Mouse (Mus musculus) MEL (cell line): ENCODE measurements around the gene Aplp2. TPM values are rescaled to one million over a fixed set of nuclear protein-coding genes. Genes with fewer than 3 reads are reported as not detected.

Experiments used
- DNase-seq: peaks from one replicate; pipeline ENCODE4 v3.0.0; 2011; ENCODE audit warnings: low read depth, low spot score
- H3K27ac ChIP-seq: 2 replicates; pipeline ENCODE4 v1.5.1; 2012; ENCODE audit warnings: low read depth, mild to moderate bottlenecking, control low read depth, low read length, moderate library complexity; ENCODE audit not compliant: control insufficient read depth
- H3K27me3 ChIP-seq, 2 experiments: fragments of 150-350 bp in 1 of 2; sonication (generic) in 1 of 2; 2 replicates each; pipeline ENCODE4 v1.6.1; 2012; ENCODE audit warnings: low read length in 2 of 2, mild to moderate bottlenecking in 2 of 2, improper control_type of control experiment in 1 of 2, moderate library complexity in 1 of 2; ENCODE audit not compliant: insufficient read depth in 2 of 2, control insufficient read depth in 1 of 2
- H3K36me3 ChIP-seq, 2 experiments: 2 replicates each; pipeline ENCODE4 v1.6.1; 2012 to 2014; ENCODE audit warnings: low read length in 2 of 2, improper control_type of control experiment in 1 of 2, inconsistent platforms in 1 of 2, mild to moderate bottlenecking in 1 of 2; ENCODE audit not compliant: insufficient read depth in 2 of 2, control insufficient read depth in 1 of 2
- H3K4me1 ChIP-seq, 2 experiments: fragments of 150-350 bp in 1 of 2; sonication (generic) in 1 of 2; 2 replicates each; pipeline ENCODE4 v1.6.1; 2012; ENCODE audit warnings: low read length in 2 of 2, improper control_type of control experiment in 1 of 2, mild to moderate bottlenecking in 1 of 2; ENCODE audit not compliant: insufficient read depth in 2 of 2, control insufficient read depth in 1 of 2
- H3K4me3 ChIP-seq, 2 experiments: fragments of 150-350 bp in 1 of 2; sonication (generic) in 1 of 2; 2 replicates each; pipeline ENCODE4 v1.5.1; 2012; ENCODE audit warnings: low read depth in 2 of 2, low read length in 2 of 2, mild to moderate bottlenecking in 2 of 2, moderate library complexity in 2 of 2, control low read depth in 1 of 2, improper control_type of control experiment in 1 of 2; ENCODE audit not compliant: control insufficient read depth in 1 of 2, insufficient read depth in 1 of 2
- H3K79me2 ChIP-seq: 2 replicates; pipeline ENCODE4 v1.6.1; 2012; ENCODE audit warnings: mild to moderate bottlenecking, low read length, moderate library complexity; ENCODE audit not compliant: control insufficient read depth, poor library complexity, insufficient read depth
- H3K9ac ChIP-seq: 2 replicates; pipeline ENCODE4 v1.6.1; 2012; ENCODE audit warnings: low read depth, mild to moderate bottlenecking, control low read depth, low read length, moderate library complexity; ENCODE audit not compliant: control insufficient read depth, poor library complexity, severe bottlenecking
- H3K9me3 ChIP-seq: fragments of 150-350 bp; sonication (generic); replicated peaks from 2 replicates; pipeline ENCODE4 v1.6.1; 2012; ENCODE audit warnings: mild to moderate bottlenecking, low read length, improper control_type of control experiment, moderate library complexity; ENCODE audit not compliant: insufficient read depth
- CTCF ChIP-seq, 3 experiments: IDR thresholded peaks in 2 of 3; conservative IDR thresholded peaks in 1 of 3; 2 replicates each; pipeline ENCODE4 v1.5.1; 2011 to 2012; ENCODE audit warnings: low read length in 3 of 3, low read depth in 2 of 3, mild to moderate bottlenecking in 2 of 3, improper control_type of control experiment in 1 of 3, inconsistent platforms in 1 of 3, mixed read lengths in 1 of 3, moderate library complexity in 1 of 3; ENCODE audit not compliant: control insufficient read depth in 1 of 3, insufficient read depth in 1 of 3, poor library complexity in 1 of 3, severe bottlenecking in 1 of 3
- E2F4 ChIP-seq: IDR thresholded peaks from 2 replicates; pipeline ENCODE4 v1.6.1; 2011; ENCODE audit warnings: low read depth, low read length, improper control_type of control experiment, borderline replicate concordance
- ELF1 ChIP-seq: IDR thresholded peaks from 2 replicates; pipeline ENCODE4 v1.6.1; 2014; ENCODE audit warnings: low read depth, mild to moderate bottlenecking, inconsistent platforms, low read length, improper control_type of control experiment, moderate library complexity
- EP300 ChIP-seq, 2 experiments: IDR thresholded peaks; 2 replicates each; pipeline ENCODE4 v1.6.1; 2011; ENCODE audit warnings: improper control_type of control experiment in 2 of 2, low read length in 2 of 2, low read depth in 1 of 2, mild to moderate bottlenecking in 1 of 2
- ETS1 ChIP-seq: IDR thresholded peaks from 2 replicates; pipeline ENCODE4 v1.6.1; 2012; ENCODE audit warnings: low read depth, mild to moderate bottlenecking, inconsistent platforms, low read length, improper control_type of control experiment, moderate library complexity
- GABPA ChIP-seq: IDR thresholded peaks from 2 replicates; pipeline ENCODE4 v1.6.1; 2012; ENCODE audit warnings: low read depth, mild to moderate bottlenecking, inconsistent platforms, low read length, improper control_type of control experiment, moderate library complexity
- HCFC1 ChIP-seq: IDR thresholded peaks from 2 replicates; pipeline ENCODE4 v1.6.1; 2012; ENCODE audit warnings: low read depth, mild to moderate bottlenecking, inconsistent platforms, low read length, improper control_type of control experiment, moderate library complexity
- JUND ChIP-seq: IDR thresholded peaks from 2 replicates; pipeline ENCODE4 v1.6.1; 2011; ENCODE audit warnings: low read depth, mild to moderate bottlenecking, improper control_type of control experiment, low read length
- MAX ChIP-seq: IDR thresholded peaks from 2 replicates; pipeline ENCODE4 v1.6.1; 2011; ENCODE audit warnings: low read length, improper control_type of control experiment
- MAZ ChIP-seq: IDR thresholded peaks from 2 replicates; pipeline ENCODE4 v1.6.1; 2012; ENCODE audit warnings: low read depth, mild to moderate bottlenecking, inconsistent platforms, low read length, improper control_type of control experiment
- MXI1 ChIP-seq: IDR thresholded peaks from 2 replicates; pipeline ENCODE4 v1.6.1; 2011; ENCODE audit warnings: mild to moderate bottlenecking, low read depth, low read length, improper control_type of control experiment
- MYB ChIP-seq: IDR thresholded peaks from 2 replicates; pipeline ENCODE4 v1.6.1; 2011; ENCODE audit warnings: mild to moderate bottlenecking, low read depth, low read length, improper control_type of control experiment
- MYC ChIP-seq: IDR thresholded peaks from 2 replicates; pipeline ENCODE4 v1.6.1; 2011; ENCODE audit warnings: low read depth, mild to moderate bottlenecking, low read length, improper control_type of control experiment, moderate library complexity
- NELFE ChIP-seq: IDR thresholded peaks from 2 replicates; pipeline ENCODE4 v1.6.1; 2011; ENCODE audit warnings: low read depth, low read length, improper control_type of control experiment
- POLR2A ChIP-seq, 2 experiments: IDR thresholded peaks; 2 replicates each; pipeline ENCODE4 v1.6.1; 2011 to 2012; ENCODE audit warnings: low read length in 2 of 2, mild to moderate bottlenecking in 2 of 2, control low read depth in 1 of 2, improper control_type of control experiment in 1 of 2, low read depth in 1 of 2, moderate library complexity in 1 of 2; ENCODE audit not compliant: control insufficient read depth in 1 of 2, insufficient read depth in 1 of 2, poor library complexity in 1 of 2
- POLR2AphosphoS2 ChIP-seq: IDR thresholded peaks from 2 replicates; pipeline ENCODE4 v1.6.1; 2011; ENCODE audit warnings: low read length, improper control_type of control experiment
- POLR2AphosphoS5 ChIP-seq: IDR thresholded peaks from 2 replicates; pipeline ENCODE4 v1.6.1; 2012; ENCODE audit warnings: low read depth, borderline replicate concordance, mild to moderate bottlenecking, inconsistent platforms, low read length, moderate library complexity, mixed read lengths
- RAD21 ChIP-seq: IDR thresholded peaks from 2 replicates; pipeline ENCODE4 v1.6.1; 2011; ENCODE audit warnings: mild to moderate bottlenecking, low read depth, low read length, improper control_type of control experiment
- RCOR1 ChIP-seq: IDR thresholded peaks from 2 replicates; pipeline ENCODE4 v1.6.1; 2012; ENCODE audit warnings: low read depth, mild to moderate bottlenecking, inconsistent platforms, low read length, improper control_type of control experiment
- SMC3 ChIP-seq: IDR thresholded peaks from 2 replicates; pipeline ENCODE4 v1.6.1; 2011; ENCODE audit warnings: low read depth, low read length, improper control_type of control experiment
- TBP ChIP-seq: IDR thresholded peaks from 2 replicates; pipeline ENCODE4 v1.8.0; 2011; ENCODE audit warnings: low read depth, low read length, improper control_type of control experiment
- UBTF ChIP-seq: IDR thresholded peaks from 2 replicates; pipeline ENCODE4 v1.6.1; 2012; ENCODE audit warnings: low read depth, mild to moderate bottlenecking, inconsistent platforms, low read length, improper control_type of control experiment, moderate library complexity, borderline replicate concordance; ENCODE audit not compliant: insufficient read depth
- USF2 ChIP-seq, 2 experiments: IDR thresholded peaks; 2 replicates each; pipeline ENCODE4 v1.6.1; 2011 to 2012; ENCODE audit warnings: improper control_type of control experiment in 2 of 2, low read length in 2 of 2, borderline replicate concordance in 1 of 2, inconsistent platforms in 1 of 2, low read depth in 1 of 2, mild to moderate bottlenecking in 1 of 2; ENCODE audit not compliant: insufficient read depth in 1 of 2
- ZKSCAN1 ChIP-seq: IDR thresholded peaks from 2 replicates; pipeline ENCODE4 v1.6.1; 2012; ENCODE audit warnings: low read depth, mild to moderate bottlenecking, inconsistent platforms, low read length, improper control_type of control experiment, moderate library complexity
- ZMIZ1 ChIP-seq: IDR thresholded peaks from 2 replicates; pipeline ENCODE4 v1.6.1; 2012; ENCODE audit warnings: low read depth, mild to moderate bottlenecking, inconsistent platforms, low read length, improper control_type of control experiment, moderate library complexity
- ZNF384 ChIP-seq: IDR thresholded peaks from 2 replicates; pipeline ENCODE4 v1.6.1; 2012; ENCODE audit warnings: low read depth, mild to moderate bottlenecking, inconsistent platforms, low read length, improper control_type of control experiment
- polyA plus RNA-seq, 2 experiments: library from polyadenylated mRNA; stranded (reverse) in 1 of 2; unstranded in 1 of 2; fragments of >175 nt in 1 of 2; fragments of >200 nt in 1 of 2; gene quantifications; 2 replicates each; pipeline versions ENCODE4 v1.2.1 to v1.2.4; 2012; ENCODE audit warnings: low replicate concordance in 2 of 2, low read depth in 1 of 2; ENCODE audit not compliant: insufficient read length in 2 of 2, insufficient read depth in 1 of 2, missing spikeins in 1 of 2
- total RNA-seq: library from RNA; depleted of rRNA; stranded (reverse); fragments of 300-350 nt; gene quantifications from 2 replicates; pipeline ENCODE4 v1.2.3, GENCODE M21; 2012

Aplp2 gene
- total and polyA plus RNA-seq, 3 experiments = 37.6 to 60.6 TPM; not detected in 1

- no peak overlapping the region for H3K9ac ChIP-seq
- H3K36me3 ChIP-seq = peaks cover 0 to 15% of the 10 kb centered on the region in 2 experiments; a peak in 2 of 4 replicates
- H3K79me2 ChIP-seq = no peaks in the 10 kb centered on the region
- no peak overlapping the region for H3K27ac ChIP-seq
- no peak for TF ChIP-seq ZKSCAN1
- TF ChIP-seq HCFC1 = no peak
- no peak for TF ChIP-seq ETS1
- TF ChIP-seq EP300 (IDR thresholded peaks at IDR 0.05; ENCODE audit: low read depth in 1 of 2, low read length in 2 of 2) = no peak
- TF ChIP-seq CTCF (IDR thresholded peaks at IDR 0.05 in 2 of 3, conservative IDR thresholded peaks at IDR 0.05 in 1 of 3; ENCODE audit: control insufficient read depth in 1 of 3, insufficient read depth in 1 of 3, low read depth in 2 of 3, low read length in 3 of 3, poor library complexity in 1 of 3, severe bottlenecking in 1 of 3) = no peak
- TF ChIP-seq E2F4 = no peak
- no peak for TF ChIP-seq JUND
- no peak for TF ChIP-seq SMC3
- no peak for TF ChIP-seq ZNF384
- no peak for TF ChIP-seq MYB
- TF ChIP-seq MYC = no peak
- no peak for TF ChIP-seq USF2 (IDR thresholded peaks at IDR 0.05; ENCODE audit: borderline replicate concordance in 1 of 2, insufficient read depth in 1 of 2, low read depth in 1 of 2, low read length in 2 of 2)
- TF ChIP-seq MAX = no peak
- no peak for TF ChIP-seq POLR2AphosphoS2
- TF ChIP-seq NELFE = no peak
- no peak for TF ChIP-seq POLR2A (IDR thresholded peaks at IDR 0.05; ENCODE audit: control insufficient read depth in 1 of 2, insufficient read depth in 1 of 2, low read depth in 1 of 2, low read length in 2 of 2, poor library complexity in 1 of 2)
- TF ChIP-seq RAD21 = no peak
- no peak for TF ChIP-seq ZMIZ1
- TF ChIP-seq, all 39 proteins: peak for 0
- H3K27me3 ChIP-seq = no peaks in the 10 kb centered on the region
- no peaks in the 10 kb centered on the region for H3K9me3 ChIP-seq
- no peak for DNase-seq
- peaks cover 8 to 20% of the 10 kb centered on the region in 2 experiments; a peak in 3 of 4 replicates for H3K4me1 ChIP-seq
- H3K4me3 ChIP-seq = no peak overlapping the region
Observed at GRCm38 (mm10) chr9:31221170-31221569, 9.6 kb upstream of the Aplp2 start.

- no peaks in the 10 kb centered on the region for H3K79me2 ChIP-seq
- peak; percentile 75 for DNase-seq
- TF ChIP-seq HCFC1 (no peak), CTCF (IDR thresholded peaks at IDR 0.05 in 2 of 3, conservative IDR thresholded peaks at IDR 0.05 in 1 of 3; ENCODE audit: control insufficient read depth in 1 of 3, insufficient read depth in 1 of 3, low read depth in 2 of 3, low read length in 3 of 3, poor library complexity in 1 of 3, severe bottlenecking in 1 of 3) (no peak), TBP (0 out of 2 replicates have a peak, but pooled peaks have one; percentile 19), MAX (no peak; the same call in 1 of the 2 replicates), MYC (0 out of 2 replicates have a peak, but pooled peaks have one; percentile 9), POLR2A (IDR thresholded peaks at IDR 0.05; ENCODE audit: control insufficient read depth in 1 of 2, insufficient read depth in 1 of 2, low read depth in 1 of 2, low read length in 2 of 2, poor library complexity in 1 of 2) (no peak), JUND (peak; percentile 42; the same call in 1 of the 2 replicates), EP300 (IDR thresholded peaks at IDR 0.05; ENCODE audit: low read depth in 1 of 2, low read length in 2 of 2) (peak in 1 of 2 experiments; percentile 63; a peak in 2 of 4 replicates), UBTF (no peak), MXI1 (no peak), ELF1 (no peak), MYB (no peak), NELFE (no peak), USF2 (IDR thresholded peaks at IDR 0.05; ENCODE audit: borderline replicate concordance in 1 of 2, insufficient read depth in 1 of 2, low read depth in 1 of 2, low read length in 2 of 2) (no peak), SMC3 (no peak), ZKSCAN1 (no peak), POLR2AphosphoS5 (no peak), ZMIZ1 (no peak), RAD21 (no peak), GABPA (no peak), MAZ (no peak), RCOR1 (peak; percentile 48; the same call in 1 of the 2 replicates)
Observed at GRCm38 (mm10) chr9:31217631-31218380, 6.2 kb upstream of the Aplp2 start.

More at GRCm38 (mm10) chr9:31217631-31218380, 6.2 kb upstream of the Aplp2 start:
- Histone ChIP-seq H3K4me3 (no peak overlapping the region), H3K27ac (0 out of 2 replicates have a peak overlapping the region, but pooled peaks have one; percentile 2), H3K9ac (no peak overlapping the region), H3K27me3 (no peaks in the 10 kb centered on the region), H3K36me3 (peaks cover 0 to 12% of the 10 kb centered on the region in 2 experiments; a peak in 2 of 4 replicates), H3K4me1 (peaks cover 14 to 18% of the 10 kb centered on the region in 2 experiments), H3K9me3 (no peaks in the 10 kb centered on the region)
